Mouse (Mus musculus) embryonic fibroblast, embryonic 13.5 days (primary cell): Measurements from ENCODE around the gene Rnaseh2b.

Source experiments
- CTCF ChIP-seq: IDR thresholded peaks from 2 replicates; pipeline ENCODE4 v1.5.1; 2011; ENCODE audit warnings: mild to moderate bottlenecking, control low read depth, low read length, moderate library complexity, borderline replicate concordance; ENCODE audit not compliant: insufficient read depth
- POLR2A ChIP-seq: IDR thresholded peaks from 2 replicates; pipeline ENCODE4 v1.6.1; 2011; ENCODE audit warnings: low read depth, mild to moderate bottlenecking, control low read depth, low read length, moderate library complexity

GRCm38 (mm10) chr14:62389729-62390536 is 97.5 kb downstream of the Rnaseh2b start:
- TF ChIP-seq POLR2A: no peak
- no peak for TF ChIP-seq CTCF
